Mouse (Mus musculus) small intestine, adult 2 months (tissue): ENCODE data around the gene Dgkg.

Experiments used
- CTCF ChIP-seq: fragments of 200-500 bp; IDR thresholded peaks from 2 replicates; pipeline ENCODE4 v1.5.1; 2012; ENCODE audit warnings: low read depth, mild to moderate bottlenecking, control low read depth, inconsistent platforms, low read length, moderate library complexity, mixed read lengths; ENCODE audit not compliant: insufficient replicate concordance, insufficient read length; ENCODE audit errors: extremely low read depth
- POLR2A ChIP-seq: fragments of 200-500 bp; IDR thresholded peaks from 2 replicates; pipeline ENCODE4 v1.6.1; 2012; ENCODE audit warnings: low read depth, mild to moderate bottlenecking, control low read depth, inconsistent platforms, low read length, moderate library complexity

- TF ChIP-seq CTCF (no peak), POLR2A (no peak)
These were observed 225.7 kb downstream of the Dgkg start for GRCm38 (mm10) chr16:22431335-22431734.
